ENCODE assay signal across 8 mouse cellular contexts in the genomic region with DNA sequence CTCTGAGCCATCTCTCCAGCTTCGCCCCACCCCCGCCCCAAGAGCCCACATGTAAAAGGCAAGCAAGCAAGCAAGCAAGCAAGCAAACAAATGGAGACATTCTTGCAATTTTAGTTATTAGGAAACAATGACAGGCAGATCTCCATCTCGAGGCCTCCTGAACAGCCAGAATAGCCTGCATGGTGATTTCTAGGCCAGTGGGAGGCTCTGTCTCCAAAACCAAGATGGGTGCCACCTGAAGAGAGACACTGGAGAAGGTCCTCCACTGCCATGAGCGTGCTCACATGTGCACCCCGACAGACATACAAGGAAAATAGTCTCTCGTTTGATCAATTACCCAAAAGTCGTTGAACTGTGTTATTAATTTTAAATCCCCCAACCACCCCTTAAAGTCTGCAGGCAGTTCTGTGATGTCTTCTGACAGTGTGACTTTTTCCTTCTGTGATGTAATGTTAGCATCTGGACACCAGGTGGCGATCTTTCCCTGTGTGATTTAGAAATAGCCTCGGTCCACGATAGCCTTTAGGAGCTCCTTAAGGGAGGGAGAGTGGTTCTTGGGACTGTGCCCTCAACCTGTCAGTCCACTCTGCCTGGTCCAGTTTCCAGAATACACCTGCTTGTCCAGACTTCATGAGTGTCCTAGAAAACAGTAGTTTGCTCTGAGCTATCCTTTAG. TPM values are rescaled to one million over a fixed set of nuclear protein-coding genes. Genes with fewer than 3 reads are reported as not detected.
A peak's percentile ranks its signal among the peaks of the same experiment; 100 is the strongest.
DNase-seq lines count a peak whose midpoint lies in the region; ATAC-seq and TF ChIP-seq lines count a peak whose summit lies in the region.

No protein-coding gene starts in this region.

- H3K4me1 ChIP-seq in heart, embryonic 16.5 days (ENCODE audit: control insufficient read depth, insufficient read depth, low read length): peaks cover 4% of the 10 kb centered on the region
- H3K4me1 ChIP-seq in heart, embryonic 10.5 days: peaks cover 12% of the 10 kb centered on the region
- H3K4me1 ChIP-seq in hindbrain, postnatal 0 days (ENCODE audit: insufficient read depth, low read length): no peaks in the 10 kb centered on the region
- peaks cover under 1% of the 10 kb centered on the region; the same call in 1 of the 2 replicates for H3K4me1 ChIP-seq in midbrain, embryonic 14.5 days (ENCODE audit: control insufficient read depth, insufficient read depth, low read length)

- H3K36me3 ChIP-seq in heart, embryonic 16.5 days (ENCODE audit: control insufficient read depth, insufficient read depth): no peaks in the 10 kb centered on the region
- no peaks in the 10 kb centered on the region for H3K36me3 ChIP-seq in heart, embryonic 10.5 days
- H3K36me3 ChIP-seq in hindbrain, postnatal 0 days (ENCODE audit: insufficient read depth, low read length): no peaks in the 10 kb centered on the region
- H3K36me3 ChIP-seq in midbrain, embryonic 14.5 days (ENCODE audit: control insufficient read depth, insufficient read depth, low read length): no peaks in the 10 kb centered on the region

- no peaks in the 10 kb centered on the region for H3K27me3 ChIP-seq in heart, embryonic 16.5 days (ENCODE audit: control insufficient read depth, insufficient read depth, low read length)
- H3K27me3 ChIP-seq in heart, embryonic 10.5 days (ENCODE audit: insufficient read depth, poor library complexity, severe bottlenecking): no peaks in the 10 kb centered on the region
- no peaks in the 10 kb centered on the region for H3K27me3 ChIP-seq in hindbrain, postnatal 0 days (ENCODE audit: insufficient read depth, low read length)
- H3K27me3 ChIP-seq in midbrain, embryonic 14.5 days (ENCODE audit: control insufficient read depth, insufficient read depth, low read length): no peaks in the 10 kb centered on the region

- H3K9ac ChIP-seq in heart, embryonic 16.5 days (ENCODE audit: low read length): no peak overlapping the region
- H3K9ac ChIP-seq in hindbrain, postnatal 0 days (replicated peaks; ENCODE audit: low read length): no peak overlapping the region
- no peak overlapping the region for H3K9ac ChIP-seq in midbrain, embryonic 14.5 days (replicated peaks; ENCODE audit: low read length)

- ATAC-seq in heart, embryonic 16.5 days (replicated peaks; ENCODE audit: extremely low read depth, insufficient read depth, low FRiP score): 0 out of 2 replicates have a peak, but pooled peaks have one; percentile 21
- ATAC-seq in erythroblast, adult 5-6 weeks (replicated peaks; ENCODE audit: low FRiP score, poor library complexity, severe bottlenecking): 0 out of 2 replicates have a peak, but pooled peaks have one; percentile 57
- peak; percentile 67 for ATAC-seq in hindbrain, postnatal 0 days
- ATAC-seq in midbrain, embryonic 14.5 days (ENCODE audit: low FRiP score, low TSS enrichment): peak; percentile 48; the same call in 1 of the 2 replicates

- TF ChIP-seq POLR2A in brain, embryonic 14.5 days (IDR thresholded peaks at IDR 0.05; ENCODE audit: borderline replicate concordance, extremely low read depth, insufficient read depth, insufficient read length, poor library complexity, severe bottlenecking): no peak

- 20% methylated on average over 10 of the region's 10 CpGs for WGBS in heart, embryonic 16.5 days
- 22% methylated on average over 10 of the region's 10 CpGs for WGBS in heart, embryonic 10.5 days
- 18% methylated on average over 10 of the region's 10 CpGs for WGBS in hindbrain, postnatal 0 days
- WGBS in midbrain, embryonic 14.5 days: 21% methylated on average over 10 of the region's 10 CpGs

- no peak overlapping the region for H3K4me2 ChIP-seq in heart, embryonic 16.5 days (ENCODE audit: low read depth, low read length)
- no peak overlapping the region for H3K4me2 ChIP-seq in hindbrain, postnatal 0 days (ENCODE audit: low read depth, low read length)
- H3K4me2 ChIP-seq in midbrain, embryonic 14.5 days (ENCODE audit: low read length): no peak overlapping the region

- intact Hi-C loops in left cerebral cortex, postnatal 4 days (cut with DNase I): loop anchor here (2.0 kb wide), 2 partner anchors 197 to 357 kb away; a partner anchor contains a TSS

- H3K9me3 ChIP-seq in heart, embryonic 16.5 days (replicated peaks; ENCODE audit: control insufficient read depth, low read length): no peaks in the 10 kb centered on the region
- no peaks in the 10 kb centered on the region for H3K9me3 ChIP-seq in heart, embryonic 10.5 days
- H3K9me3 ChIP-seq in hindbrain, postnatal 0 days (ENCODE audit: low read length): no peaks in the 10 kb centered on the region
- no peaks in the 10 kb centered on the region for H3K9me3 ChIP-seq in midbrain, embryonic 14.5 days (ENCODE audit: control insufficient read depth, low read length)

- no peak for DNase-seq in heart, embryonic 10.5 days (ENCODE audit: low spot score)
- DNase-seq in brain, embryonic 14.5 days (ENCODE audit: low read depth): peak; percentile 81
- DNase-seq in hindbrain, postnatal 0 days (ENCODE audit: low spot score): peak; percentile 83
- DNase-seq in left cerebral cortex, postnatal 4 days: peak; percentile 56
- peak; percentile 88 for DNase-seq in midbrain, embryonic 14.5 days
- DNase-seq in spleen, postnatal 4 days (ENCODE audit: low spot score in 2 of 2): peak; percentile 23 to 68

- TF ChIP-seq CTCF in brain, embryonic 14.5 days (IDR thresholded peaks at IDR 0.05; ENCODE audit: borderline replicate concordance, extremely low read depth, insufficient read depth, insufficient read length): peak; percentile 77; the same call in 1 of the 2 replicates
- peak; percentile 93 for TF ChIP-seq CTCF in hindbrain, postnatal 0 days (IDR thresholded peaks at IDR 0.05; ENCODE audit: low read depth)

- H3K27ac ChIP-seq in heart, embryonic 16.5 days (ENCODE audit: low read length): no peak overlapping the region
- H3K27ac ChIP-seq in heart, embryonic 10.5 days: no peak overlapping the region
- H3K27ac ChIP-seq in hindbrain, postnatal 0 days: no peak overlapping the region
- H3K27ac ChIP-seq in midbrain, embryonic 14.5 days (replicated peaks; ENCODE audit: low read depth, low read length): no peak overlapping the region

- H3K4me3 ChIP-seq in heart, embryonic 16.5 days (ENCODE audit: low read length): no peak overlapping the region
- H3K4me3 ChIP-seq in heart, embryonic 10.5 days: no peak overlapping the region
- H3K4me3 ChIP-seq in hindbrain, postnatal 0 days (ENCODE audit: low read length): no peak overlapping the region
- H3K4me3 ChIP-seq in midbrain, embryonic 14.5 days (replicated peaks; ENCODE audit: low read depth, low read length): no peak overlapping the region

RNA-seq across cellular contexts. Expression of a gene that starts 6.1 kb away (rescaled TPM):
- 11.5 and 13.6 TPM in 2 replicates for polyA plus RNA-seq in heart, embryonic 16.5 days (2015; fragmentation: Nextera tagmentation; extraction: Ambion mirVana)
- 16.8 and 20.3 TPM in 2 replicates for polyA plus RNA-seq in heart, embryonic 10.5 days (2016; fragmentation: Nextera tagmentation; extraction: Ambion mirVana)
- 119 and 121 TPM in 2 replicates for polyA plus RNA-seq in brain, embryonic 14.5 days (2012; rRNA removed)
- 4.2 and 13.4 TPM in 2 replicates for total RNA-seq in erythroblast, adult 5-6 weeks (2015; ENCODE audit: low replicate concordance)
- 4.6 and 6.0 TPM in 2 replicates for total RNA-seq in erythroblast, adult 5-6 weeks (2017; ENCODE audit: low replicate concordance)
- total RNA-seq in hindbrain, postnatal 0 days (2014; rRNA removed): 59.7 and 60.1 TPM in 2 replicates
- polyA plus RNA-seq in hindbrain, postnatal 0 days (2015; fragmentation: Nextera tagmentation; extraction: Ambion mirVana): 18.7 and 21.5 TPM in 2 replicates
- total RNA-seq in left cerebral cortex, postnatal 4 days (2021): 100 to 1,000 TPM; 103 to 105 TPM
- 59.1 and 59.2 TPM in 2 replicates for polyA plus RNA-seq in midbrain, embryonic 14.5 days (2014; fragmentation: Nextera tagmentation; extraction: Ambion mirVana)
